Mouse (Mus musculus) intestine, postnatal 0 days (tissue): Measurements from ENCODE around the gene Dnaic2. TPM values are rescaled to one million over a fixed set of nuclear protein-coding genes. Genes with fewer than 3 reads are reported as not detected.

ENCODE experiments used
- ATAC-seq: fragments of 200-750 bp; cut with Nextera tagmentation; 2 replicates; pipeline ENCODE4 v1.8.0; 2017; ENCODE audit warnings: mild to moderate bottlenecking, moderate TSS enrichment, moderate library complexity
- H3K27ac ChIP-seq: fragments of 300-500 bp; sonication (generic); 2 replicates; pipeline ENCODE4 v1.5.1; 2014; ENCODE audit warnings: mild to moderate bottlenecking, low read depth, low read length, moderate library complexity
- H3K27me3 ChIP-seq: fragments of 300-500 bp; sonication (generic); replicated peaks from 2 replicates; pipeline ENCODE4 v1.6.1; 2014; ENCODE audit warnings: low read length, mixed read lengths; ENCODE audit not compliant: control insufficient read depth, insufficient read depth
- H3K36me3 ChIP-seq: fragments of 300-500 bp; sonication (generic); 2 replicates; pipeline ENCODE4 v1.6.1; 2014; ENCODE audit warnings: mild to moderate bottlenecking, moderate library complexity; ENCODE audit not compliant: control insufficient read depth, insufficient read depth
- H3K4me1 ChIP-seq: fragments of 300-500 bp; sonication (generic); replicated peaks from 2 replicates; pipeline ENCODE4 v1.6.1; 2014; ENCODE audit warnings: antibody characterized with exemption, low read length, mixed read lengths; ENCODE audit not compliant: control insufficient read depth, insufficient read depth
- H3K4me2 ChIP-seq: fragments of 300-500 bp; sonication (generic); replicated peaks from 2 replicates; pipeline ENCODE4 v1.6.1; 2014; ENCODE audit warnings: low read depth, mild to moderate bottlenecking, moderate library complexity
- H3K4me3 ChIP-seq: fragments of 300-500 bp; sonication (generic); 2 replicates; pipeline ENCODE4 v1.5.1; 2014; ENCODE audit warnings: low read depth, low read length
- H3K9ac ChIP-seq: fragments of 300-500 bp; sonication (generic); 2 replicates; pipeline ENCODE4 v1.6.1; 2014; ENCODE audit warnings: mild to moderate bottlenecking, low read depth, low read length
- H3K9me3 ChIP-seq: fragments of 300-500 bp; sonication (generic); 2 replicates; pipeline ENCODE4 v1.6.1; 2016; ENCODE audit warnings: mixed run types; ENCODE audit not compliant: control insufficient read depth
- CTCF ChIP-seq: sonication (generic); IDR thresholded peaks from 2 replicates; pipeline ENCODE4 v1.5.1; 2016; ENCODE audit warnings: low read depth, mild to moderate bottlenecking, control low read depth, antibody characterized with exemption, moderate library complexity
- WGBS: fragments of 180-500 bp; shearing (Covaris S2); extraction: QIAGEN DNeasy Blood & Tissue Kit; methylation state at CpG from one replicate; pipeline ENCODE4 v1.1.7; 2014; 5-methylcytosine and 5-hydroxymethylcytosine counted together
- polyA plus RNA-seq: library from polyadenylated mRNA; unstranded; fragments of >200 nt; fragmentation: Nextera tagmentation; extraction: Ambion mirVana; gene quantifications from 2 replicates; pipeline ENCODE4 v1.2.1, GENCODE M21; 2015

Gene Dnaic2
- polyA plus RNA-seq, 1 experiment from 2014 or later: 0.22 TPM

DNA sequence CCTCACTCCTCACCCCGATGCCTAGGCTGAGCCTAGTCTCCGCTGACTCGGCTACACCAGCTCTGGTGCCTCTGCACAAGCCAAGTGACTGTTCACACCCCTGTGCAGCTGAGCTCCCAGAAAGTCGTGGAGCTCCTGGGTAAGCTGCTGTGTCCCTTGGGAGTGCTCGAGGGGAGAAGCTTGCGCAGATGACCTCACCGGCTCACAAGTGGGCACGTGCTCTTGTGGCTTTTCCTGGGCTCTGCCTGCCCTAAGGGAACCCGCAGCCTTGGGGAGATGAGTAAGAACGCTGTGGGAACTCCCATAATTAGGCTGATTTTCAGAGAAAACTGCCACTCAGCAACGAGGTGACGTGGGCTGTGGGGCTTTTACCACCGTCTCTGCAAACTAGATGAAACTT is 4.2 kb upstream of the Dnaic2 start:
- Histone ChIP-seq H3K27me3 (no peaks in the 10 kb centered on the region; the same call in 1 of the 2 replicates), H3K9me3 (no peaks in the 10 kb centered on the region), H3K9ac (no peak overlapping the region), H3K4me2 (no peak overlapping the region), H3K27ac (no peak overlapping the region), H3K4me1 (peaks cover 3% of the 10 kb centered on the region; the same call in 1 of the 2 replicates), H3K36me3 (no peaks in the 10 kb centered on the region; the same call in 1 of the 2 replicates), H3K4me3 (no peak overlapping the region)
- no peak for ATAC-seq
- no peak for TF ChIP-seq CTCF
- 74% methylated on average over 13 of the region's 13 CpGs for WGBS

- Histone ChIP-seq H3K4me1 (peaks cover 3% of the 10 kb centered on the region; the same call in 1 of the 2 replicates), H3K27ac (no peak overlapping the region), H3K4me3 (no peak overlapping the region), H3K36me3 (no peaks in the 10 kb centered on the region), H3K9ac (no peak overlapping the region), H3K27me3 (no peaks in the 10 kb centered on the region; the same call in 1 of the 2 replicates), H3K4me2 (no peak overlapping the region), H3K9me3 (no peaks in the 10 kb centered on the region)
- no peak for TF ChIP-seq CTCF
- WGBS: 40% methylated on average over 11 of the region's 11 CpGs
- ATAC-seq: no peak
Measured at GRCm38 (mm10) chr11:114724787-114725590, 2.2 kb upstream of the Dnaic2 start.

GRCm38 (mm10) chr11:114727826-114728186 is 598 bp downstream of the Dnaic2 start:
- Histone ChIP-seq H3K27me3 (no peaks in the 10 kb centered on the region; the same call in 1 of the 2 replicates), H3K4me3 (0 out of 2 replicates have a peak overlapping the region, but pooled peaks have one; percentile 28), H3K27ac (no peak overlapping the region), H3K36me3 (no peaks in the 10 kb centered on the region), H3K4me1 (peaks cover 3% of the 10 kb centered on the region; the same call in 1 of the 2 replicates), H3K9me3 (no peaks in the 10 kb centered on the region), H3K9ac (no peak overlapping the region), H3K4me2 (peak overlapping the region; percentile 66)
- WGBS: 41% methylated on average over 5 of the region's 5 CpGs
- no peak for TF ChIP-seq CTCF
- ATAC-seq: no peak

GRCm38 (mm10) chr11:114728333-114728732 is 1.1 kb downstream of the Dnaic2 start:
- H3K27ac ChIP-seq: no peak overlapping the region
- no peak for ATAC-seq
- no peak overlapping the region for H3K4me2 ChIP-seq
- no peak overlapping the region for H3K9ac ChIP-seq
- 66% methylated on average over 5 of the region's 5 CpGs for WGBS
- H3K4me3 ChIP-seq: no peak overlapping the region
- no peak for TF ChIP-seq CTCF
- H3K27me3 ChIP-seq: no peaks in the 10 kb centered on the region; the same call in 1 of the 2 replicates
- H3K36me3 ChIP-seq: no peaks in the 10 kb centered on the region
- H3K4me1 ChIP-seq: peaks cover 3% of the 10 kb centered on the region; the same call in 1 of the 2 replicates
- H3K9me3 ChIP-seq: no peaks in the 10 kb centered on the region

DNA sequence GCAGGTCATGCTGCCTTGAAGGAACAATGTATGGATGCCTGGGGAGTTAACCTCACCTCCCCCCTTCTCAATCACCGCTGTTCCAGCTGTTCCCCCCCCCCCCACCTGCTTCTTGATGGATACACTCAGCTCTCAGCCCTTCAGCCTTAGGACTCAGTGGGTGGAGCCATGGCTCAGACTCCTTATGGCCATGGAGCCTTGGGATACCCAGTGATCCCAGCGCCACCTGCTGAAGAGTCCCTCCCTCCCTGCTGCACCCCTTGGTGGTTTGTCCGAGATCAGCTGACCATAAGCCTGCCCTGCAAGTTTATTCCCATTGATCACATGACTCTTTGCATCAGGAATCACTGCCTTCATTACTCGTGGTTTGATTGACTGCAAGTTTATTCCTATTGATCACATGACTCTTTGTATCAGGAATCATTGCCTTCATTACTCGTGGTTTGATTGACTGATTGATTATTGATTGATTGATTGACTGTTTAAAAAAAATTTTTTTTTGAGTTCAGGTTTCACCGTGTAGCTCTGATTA is 2.7 kb downstream of the Dnaic2 start:
- peak; percentile 19; the same call in 1 of the 2 replicates for TF ChIP-seq CTCF
- 0 out of 2 replicates have a peak, but pooled peaks have one; percentile 42 for ATAC-seq
- H3K36me3 ChIP-seq: no peaks in the 10 kb centered on the region
- H3K27me3 ChIP-seq: no peaks in the 10 kb centered on the region; the same call in 1 of the 2 replicates
- 49% methylated on average over 5 of the region's 6 CpGs for WGBS
- H3K4me2 ChIP-seq: no peak overlapping the region
- peaks cover 3% of the 10 kb centered on the region; the same call in 1 of the 2 replicates for H3K4me1 ChIP-seq
- H3K4me3 ChIP-seq: no peak overlapping the region
- H3K27ac ChIP-seq: no peak overlapping the region
- no peaks in the 10 kb centered on the region for H3K9me3 ChIP-seq
- no peak overlapping the region for H3K9ac ChIP-seq

- 81% methylated on average over 4 of the region's 4 CpGs for WGBS
- Histone ChIP-seq H3K9me3 (no peaks in the 10 kb centered on the region), H3K4me1 (0 out of 2 replicates have a peak, but pooled peaks cover 3% of the 10 kb centered on the region), H3K36me3 (no peaks in the 10 kb centered on the region), H3K4me3 (no peak overlapping the region), H3K4me2 (no peak overlapping the region), H3K27me3 (no peaks in the 10 kb centered on the region; the same call in 1 of the 2 replicates), H3K27ac (no peak overlapping the region), H3K9ac (no peak overlapping the region)
- TF ChIP-seq CTCF: peak; percentile 21; the same call in 1 of the 2 replicates
- ATAC-seq: no peak
Measured at GRCm38 (mm10) chr11:114731711-114732110, 4.5 kb downstream of the Dnaic2 start.
